Mouse (Mus musculus) MEL (cell line): ENCODE measurements around the gene Smim17.

Experiments
- CTCF ChIP-seq, 3 experiments: IDR thresholded peaks in 2 of 3; conservative IDR thresholded peaks in 1 of 3; 2 replicates each; pipeline ENCODE4 v1.5.1; 2011 to 2012; ENCODE audit warnings: low read length in 3 of 3, low read depth in 2 of 3, mild to moderate bottlenecking in 2 of 3, improper control_type of control experiment in 1 of 3, inconsistent platforms in 1 of 3, mixed read lengths in 1 of 3, moderate library complexity in 1 of 3; ENCODE audit not compliant: control insufficient read depth in 1 of 3, insufficient read depth in 1 of 3, poor library complexity in 1 of 3, severe bottlenecking in 1 of 3
- ELF1 ChIP-seq: IDR thresholded peaks from 2 replicates; pipeline ENCODE4 v1.6.1; 2014; ENCODE audit warnings: low read depth, mild to moderate bottlenecking, inconsistent platforms, low read length, improper control_type of control experiment, moderate library complexity
- EP300 ChIP-seq, 2 experiments: IDR thresholded peaks; 2 replicates each; pipeline ENCODE4 v1.6.1; 2011; ENCODE audit warnings: improper control_type of control experiment in 2 of 2, low read length in 2 of 2, low read depth in 1 of 2, mild to moderate bottlenecking in 1 of 2
- GATA1 ChIP-seq: IDR thresholded peaks from 2 replicates; pipeline ENCODE4 v1.6.1; 2011; ENCODE audit warnings: low read depth, low read length, improper control_type of control experiment
- MAX ChIP-seq: IDR thresholded peaks from 2 replicates; pipeline ENCODE4 v1.6.1; 2011; ENCODE audit warnings: low read length, improper control_type of control experiment
- POLR2A ChIP-seq, 2 experiments: IDR thresholded peaks; 2 replicates each; pipeline ENCODE4 v1.6.1; 2011 to 2012; ENCODE audit warnings: low read length in 2 of 2, mild to moderate bottlenecking in 2 of 2, control low read depth in 1 of 2, improper control_type of control experiment in 1 of 2, low read depth in 1 of 2, moderate library complexity in 1 of 2; ENCODE audit not compliant: control insufficient read depth in 1 of 2, insufficient read depth in 1 of 2, poor library complexity in 1 of 2
- USF1 ChIP-seq: IDR thresholded peaks from 2 replicates; pipeline ENCODE4 v1.6.1; 2014; ENCODE audit warnings: low read depth, mild to moderate bottlenecking, inconsistent platforms, low read length, improper control_type of control experiment, moderate library complexity

- no peak for TF ChIP-seq CTCF (IDR thresholded peaks at IDR 0.05 in 2 of 3, conservative IDR thresholded peaks at IDR 0.05 in 1 of 3; ENCODE audit: control insufficient read depth in 1 of 3, insufficient read depth in 1 of 3, low read depth in 2 of 3, low read length in 3 of 3, poor library complexity in 1 of 3, severe bottlenecking in 1 of 3)
- TF ChIP-seq ELF1: no peak
- TF ChIP-seq POLR2A (IDR thresholded peaks at IDR 0.05; ENCODE audit: control insufficient read depth in 1 of 2, insufficient read depth in 1 of 2, low read depth in 1 of 2, low read length in 2 of 2, poor library complexity in 1 of 2): no peak
- TF ChIP-seq GATA1: no peak
- TF ChIP-seq EP300 (IDR thresholded peaks at IDR 0.05; ENCODE audit: low read depth in 1 of 2, low read length in 2 of 2): no peak
- TF ChIP-seq USF1: no peak
- no peak for TF ChIP-seq MAX
Observed at GRCm38 (mm10) chr7:6441173-6441572, 42.7 kb downstream of the Smim17 start.
